Mouse (Mus musculus): ENCODE data around the gene Pdcd1lg2. TPM values are rescaled to one million over a fixed set of nuclear protein-coding genes. Genes with fewer than 3 reads are reported as not detected.

Gene Pdcd1lg2
- 0.61 TPM for total RNA-seq (2023)

GRCm38 (mm10) chr19:29410619-29411018 is at the start of gene Pdcd1lg2:
Pdcd1lg2 (plus strand) TSS chr19:29410919.

DNA sequence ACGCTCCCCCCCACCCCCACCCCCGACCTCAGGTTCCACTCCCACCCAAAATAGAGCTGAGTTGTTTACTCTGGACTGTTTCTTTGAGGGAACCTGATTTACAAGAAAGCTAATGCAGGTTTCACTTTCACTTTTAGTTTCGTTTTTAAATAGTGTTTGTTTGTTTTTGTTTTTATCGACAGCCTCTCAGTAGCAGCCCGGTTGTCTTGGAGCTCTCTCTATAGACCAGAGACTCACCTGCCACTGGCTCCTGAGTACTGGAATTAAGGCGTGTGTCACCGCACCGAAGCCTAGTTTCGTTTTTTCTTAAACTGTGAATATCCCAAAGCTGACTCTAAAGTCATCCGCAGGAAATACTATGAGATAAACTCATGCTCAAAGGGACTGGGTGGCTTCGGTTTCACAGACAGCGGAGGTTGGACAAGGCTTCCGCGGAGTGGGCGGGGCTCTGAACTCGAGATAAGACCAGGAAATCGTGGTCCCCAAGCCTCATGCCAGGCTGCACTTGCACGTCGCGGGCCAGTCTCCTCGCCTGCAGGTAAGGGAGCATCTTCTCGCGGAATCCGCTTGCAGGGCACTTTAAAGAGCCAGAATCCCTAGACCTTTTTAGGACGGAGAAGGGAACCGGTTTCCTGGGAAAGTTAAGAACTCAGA is 43.6 kb upstream of the Pdcd1lg2 start, which contains the start of the genes Plgrkt and Cd274:
Gene Plgrkt (minus strand): TSS at position 422 of the 654 bp plus-strand sequence.
Gene Cd274 (plus strand): TSS at position 487 of the 654 bp plus-strand sequence.

Other genes starting within 250 kb of the Pdcd1lg2 start
- 52.3 TPM for gene Jak2, start 159.1 kb upstream of the Pdcd1lg2 start, total RNA-seq (2023)
- gene Insl6, start 85.6 kb upstream of the Pdcd1lg2 start, total RNA-seq (2023): 4.7 TPM
- not detected for gene Rln1, start 76.2 kb upstream of the Pdcd1lg2 start, total RNA-seq (2023)
- 206 TPM for gene Plgrkt, start 43.5 kb upstream of the Pdcd1lg2 start, total RNA-seq (2023)
- 33.8 TPM for gene Cd274, start 43.5 kb upstream of the Pdcd1lg2 start, total RNA-seq (2023)
- gene Ric1, start 111.4 kb downstream of the Pdcd1lg2 start, total RNA-seq (2023): 29.8 TPM
- 20.0 TPM for gene Ermp1, start 237.5 kb downstream of the Pdcd1lg2 start, total RNA-seq (2023)